Mouse (Mus musculus) MEL (cell line): ENCODE results near the gene Krt42. TPM values are rescaled to one million over a fixed set of nuclear protein-coding genes. Genes with fewer than 3 reads are reported as not detected.
A peak's percentile ranks its signal among the peaks of the same experiment; 100 is the strongest.

Source experiments
- DNase-seq: peaks from one replicate; pipeline ENCODE4 v3.0.0; 2011; ENCODE audit warnings: low read depth, low spot score
- H3K27ac ChIP-seq: 2 replicates; pipeline ENCODE4 v1.5.1; 2012; ENCODE audit warnings: low read depth, mild to moderate bottlenecking, control low read depth, low read length, moderate library complexity; ENCODE audit not compliant: control insufficient read depth
- H3K27me3 ChIP-seq, 2 experiments: fragments of 150-350 bp in 1 of 2; sonication (generic) in 1 of 2; 2 replicates each; pipeline ENCODE4 v1.6.1; 2012; ENCODE audit warnings: low read length in 2 of 2, mild to moderate bottlenecking in 2 of 2, improper control_type of control experiment in 1 of 2, moderate library complexity in 1 of 2; ENCODE audit not compliant: insufficient read depth in 2 of 2, control insufficient read depth in 1 of 2
- H3K36me3 ChIP-seq, 2 experiments: 2 replicates each; pipeline ENCODE4 v1.6.1; 2012 to 2014; ENCODE audit warnings: low read length in 2 of 2, improper control_type of control experiment in 1 of 2, inconsistent platforms in 1 of 2, mild to moderate bottlenecking in 1 of 2; ENCODE audit not compliant: insufficient read depth in 2 of 2, control insufficient read depth in 1 of 2
- H3K4me1 ChIP-seq, 2 experiments: fragments of 150-350 bp in 1 of 2; sonication (generic) in 1 of 2; 2 replicates each; pipeline ENCODE4 v1.6.1; 2012; ENCODE audit warnings: low read length in 2 of 2, improper control_type of control experiment in 1 of 2, mild to moderate bottlenecking in 1 of 2; ENCODE audit not compliant: insufficient read depth in 2 of 2, control insufficient read depth in 1 of 2
- H3K4me3 ChIP-seq, 2 experiments: fragments of 150-350 bp in 1 of 2; sonication (generic) in 1 of 2; 2 replicates each; pipeline ENCODE4 v1.5.1; 2012; ENCODE audit warnings: low read depth in 2 of 2, low read length in 2 of 2, mild to moderate bottlenecking in 2 of 2, moderate library complexity in 2 of 2, control low read depth in 1 of 2, improper control_type of control experiment in 1 of 2; ENCODE audit not compliant: control insufficient read depth in 1 of 2, insufficient read depth in 1 of 2
- H3K79me2 ChIP-seq: 2 replicates; pipeline ENCODE4 v1.6.1; 2012; ENCODE audit warnings: mild to moderate bottlenecking, low read length, moderate library complexity; ENCODE audit not compliant: control insufficient read depth, poor library complexity, insufficient read depth
- H3K9ac ChIP-seq: 2 replicates; pipeline ENCODE4 v1.6.1; 2012; ENCODE audit warnings: low read depth, mild to moderate bottlenecking, control low read depth, low read length, moderate library complexity; ENCODE audit not compliant: control insufficient read depth, poor library complexity, severe bottlenecking
- H3K9me3 ChIP-seq: fragments of 150-350 bp; sonication (generic); replicated peaks from 2 replicates; pipeline ENCODE4 v1.6.1; 2012; ENCODE audit warnings: mild to moderate bottlenecking, low read length, improper control_type of control experiment, moderate library complexity; ENCODE audit not compliant: insufficient read depth
- BHLHE40 ChIP-seq: IDR thresholded peaks from 2 replicates; pipeline ENCODE4 v1.6.1; 2012; ENCODE audit warnings: low read depth, mild to moderate bottlenecking, inconsistent platforms, low read length, improper control_type of control experiment, borderline replicate concordance
- CHD1 ChIP-seq: IDR thresholded peaks from 2 replicates; pipeline ENCODE4 v1.6.1; 2012; ENCODE audit warnings: low read depth, mild to moderate bottlenecking, inconsistent platforms, low read length, improper control_type of control experiment
- EP300 ChIP-seq, 2 experiments: IDR thresholded peaks; 2 replicates each; pipeline ENCODE4 v1.6.1; 2011; ENCODE audit warnings: improper control_type of control experiment in 2 of 2, low read length in 2 of 2, low read depth in 1 of 2, mild to moderate bottlenecking in 1 of 2
- ETS1 ChIP-seq: IDR thresholded peaks from 2 replicates; pipeline ENCODE4 v1.6.1; 2012; ENCODE audit warnings: low read depth, mild to moderate bottlenecking, inconsistent platforms, low read length, improper control_type of control experiment, moderate library complexity
- GATA1 ChIP-seq: IDR thresholded peaks from 2 replicates; pipeline ENCODE4 v1.6.1; 2011; ENCODE audit warnings: low read depth, low read length, improper control_type of control experiment
- HCFC1 ChIP-seq: IDR thresholded peaks from 2 replicates; pipeline ENCODE4 v1.6.1; 2012; ENCODE audit warnings: low read depth, mild to moderate bottlenecking, inconsistent platforms, low read length, improper control_type of control experiment, moderate library complexity
- KAT2A ChIP-seq: conservative IDR thresholded peaks from 2 replicates; pipeline ENCODE4 v1.6.1; 2012; ENCODE audit warnings: low read depth, low read length, improper control_type of control experiment, inconsistent platforms
- MAZ ChIP-seq: IDR thresholded peaks from 2 replicates; pipeline ENCODE4 v1.6.1; 2012; ENCODE audit warnings: low read depth, mild to moderate bottlenecking, inconsistent platforms, low read length, improper control_type of control experiment
- MYC ChIP-seq: IDR thresholded peaks from 2 replicates; pipeline ENCODE4 v1.6.1; 2011; ENCODE audit warnings: low read depth, mild to moderate bottlenecking, low read length, improper control_type of control experiment, moderate library complexity
- POLR2AphosphoS2 ChIP-seq: IDR thresholded peaks from 2 replicates; pipeline ENCODE4 v1.6.1; 2011; ENCODE audit warnings: low read length, improper control_type of control experiment
- RAD21 ChIP-seq: IDR thresholded peaks from 2 replicates; pipeline ENCODE4 v1.6.1; 2011; ENCODE audit warnings: mild to moderate bottlenecking, low read depth, low read length, improper control_type of control experiment
- RCOR1 ChIP-seq: IDR thresholded peaks from 2 replicates; pipeline ENCODE4 v1.6.1; 2012; ENCODE audit warnings: low read depth, mild to moderate bottlenecking, inconsistent platforms, low read length, improper control_type of control experiment
- ZC3H11A ChIP-seq: IDR thresholded peaks from 2 replicates; pipeline ENCODE4 v1.6.1; 2012; ENCODE audit warnings: low read depth, mild to moderate bottlenecking, inconsistent platforms, low read length, improper control_type of control experiment
- ZKSCAN1 ChIP-seq: IDR thresholded peaks from 2 replicates; pipeline ENCODE4 v1.6.1; 2012; ENCODE audit warnings: low read depth, mild to moderate bottlenecking, inconsistent platforms, low read length, improper control_type of control experiment, moderate library complexity
- ZNF384 ChIP-seq: IDR thresholded peaks from 2 replicates; pipeline ENCODE4 v1.6.1; 2012; ENCODE audit warnings: low read depth, mild to moderate bottlenecking, inconsistent platforms, low read length, improper control_type of control experiment
- polyA plus RNA-seq, 2 experiments: library from polyadenylated mRNA; stranded (reverse) in 1 of 2; unstranded in 1 of 2; fragments of >175 nt in 1 of 2; fragments of >200 nt in 1 of 2; gene quantifications; 2 replicates each; pipeline versions ENCODE4 v1.2.1 to v1.2.4; 2012; ENCODE audit warnings: low replicate concordance in 2 of 2, low read depth in 1 of 2; ENCODE audit not compliant: insufficient read length in 2 of 2, insufficient read depth in 1 of 2, missing spikeins in 1 of 2
- total RNA-seq: library from RNA; depleted of rRNA; stranded (reverse); fragments of 300-350 nt; gene quantifications from 2 replicates; pipeline ENCODE4 v1.2.3, GENCODE M21; 2012

Krt42 gene
- total and polyA plus RNA-seq, 3 experiments = not detected

GRCm38 (mm10) chr11:100313424-100313823, 43.8 kb upstream of the Krt42 start:
- Histone ChIP-seq H3K9ac (no peak overlapping the region), H3K79me2 (no peaks in the 10 kb centered on the region), H3K27me3 (no peaks in the 10 kb centered on the region), H3K4me3 (no peak overlapping the region), H3K36me3 (peaks cover 0 to 10% of the 10 kb centered on the region in 2 experiments; a peak in 2 of 4 replicates), H3K4me1 (peaks cover 6 to 18% of the 10 kb centered on the region in 2 experiments; a peak in 3 of 4 replicates), H3K27ac (no peak overlapping the region), H3K9me3 (no peaks in the 10 kb centered on the region)
- no peak for TF ChIP-seq ZC3H11A
- TF ChIP-seq BHLHE40 = no peak
- no peak for TF ChIP-seq KAT2A
- no peak for DNase-seq

- Histone ChIP-seq H3K27ac (no peak overlapping the region), H3K9me3 (no peaks in the 10 kb centered on the region), H3K4me1 (peaks cover 0 to 7% of the 10 kb centered on the region in 2 experiments; a peak in 1 of 4 replicates), H3K79me2 (no peaks in the 10 kb centered on the region), H3K27me3 (peaks cover 3 to 5% of the 10 kb centered on the region in 2 experiments; a peak in 3 of 4 replicates), H3K36me3 (no peaks in the 10 kb centered on the region), H3K9ac (no peak overlapping the region), H3K4me3 (no peak overlapping the region)
- no peak for TF ChIP-seq ZC3H11A
- no peak for TF ChIP-seq POLR2AphosphoS2
- TF ChIP-seq ETS1 = no peak
- TF ChIP-seq RAD21 = no peak
- no peak for TF ChIP-seq CHD1
- TF ChIP-seq ZKSCAN1 = no peak
- no peak for TF ChIP-seq GATA1
- DNase-seq = no peak
Measured at GRCm38 (mm10) chr11:100312096-100312679, 42.5 kb upstream of the Krt42 start.

GRCm38 (mm10) chr11:100311656-100312055, 42.0 kb upstream of the Krt42 start:
- no peak overlapping the region for H3K9ac ChIP-seq
- H3K79me2 ChIP-seq = no peaks in the 10 kb centered on the region
- H3K36me3 ChIP-seq = no peaks in the 10 kb centered on the region
- H3K4me1 ChIP-seq = peaks cover 0 to 7% of the 10 kb centered on the region in 2 experiments; a peak in 1 of 4 replicates
- H3K4me3 ChIP-seq = no peak overlapping the region
- H3K27me3 ChIP-seq = peaks cover 3 to 8% of the 10 kb centered on the region in 2 experiments; a peak in 3 of 4 replicates
- H3K27ac ChIP-seq = no peak overlapping the region
- TF ChIP-seq MYC (no peak), HCFC1 (no peak), RCOR1 (peak; percentile 29; the same call in 1 of the 2 replicates), ZNF384 (peak; percentile 85), EP300 (IDR thresholded peaks at IDR 0.05; ENCODE audit: low read depth in 1 of 2, low read length in 2 of 2) (peak in 1 of 2 experiments; percentile 64; a peak in 2 of 4 replicates), MAZ (no peak)
- peak; percentile 42 for DNase-seq
- H3K9me3 ChIP-seq = no peaks in the 10 kb centered on the region
